Mouse (Mus musculus): Measurements from ENCODE around the gene Foxa3.

The Foxa3 gene

GRCm38 (mm10) chr7:19024581-19025255 lies 1.4 kb upstream of the Foxa3 start:
- DNase-seq (ENCODE audit: low spot score) = no peak

- DNase-seq (ENCODE audit: low spot score) = peak; percentile 96
Observed at GRCm38 (mm10) chr7:19024096-19024506, 763 bp upstream of the Foxa3 start, which contains the start of gene Sympk. Sympk (plus strand) TSS chr7:19024377.

- DNase-seq (ENCODE audit: low spot score) = peak; percentile 60
Observed at GRCm38 (mm10) chr7:19022189-19022958, 964 bp downstream of the Foxa3 start.

- no peak for DNase-seq (ENCODE audit: low spot score)
Observed at GRCm38 (mm10) chr7:19021048-19021447, 2.3 kb downstream of the Foxa3 start.

- no peak for DNase-seq (ENCODE audit: low spot score)
Observed at GRCm38 (mm10) chr7:19017909-19018308, 5.4 kb downstream of the Foxa3 start.

- no peak for DNase-seq (ENCODE audit: low spot score)
Observed at GRCm38 (mm10) chr7:19016042-19016441, 7.3 kb downstream of the Foxa3 start.

- no peak for DNase-seq (ENCODE audit: low spot score)
Observed at GRCm38 (mm10) chr7:19014452-19014851, 8.9 kb downstream of the Foxa3 start.

- DNase-seq (ENCODE audit: low spot score) = no peak
Observed at GRCm38 (mm10) chr7:19012882-19013281, 10.5 kb downstream of the Foxa3 start.

- DNase-seq (ENCODE audit: low spot score) = peak; percentile 45
Observed at GRCm38 (mm10) chr7:19012025-19012621, 11.2 kb downstream of the Foxa3 start.

- no peak for DNase-seq (ENCODE audit: low spot score)
Observed at GRCm38 (mm10) chr7:19010581-19010980, 12.8 kb downstream of the Foxa3 start.

- DNase-seq (ENCODE audit: low spot score) = no peak
Observed at GRCm38 (mm10) chr7:19007026-19007977, 16.0 kb downstream of the Foxa3 start.

GRCm38 (mm10) chr7:19006476-19006875 lies 16.9 kb downstream of the Foxa3 start:
- DNase-seq (ENCODE audit: low spot score) = peak; percentile 90

GRCm38 (mm10) chr7:19005417-19006121 lies 17.8 kb downstream of the Foxa3 start:
- no peak for DNase-seq (ENCODE audit: low spot score)

GRCm38 (mm10) chr7:19004631-19005079 lies 18.7 kb downstream of the Foxa3 start:
- peak; percentile 46 for DNase-seq (ENCODE audit: low spot score)

- peak; percentile 92 for DNase-seq (ENCODE audit: low spot score)
Observed at GRCm38 (mm10) chr7:19003902-19004630, 19.3 kb downstream of the Foxa3 start, which contains the start of gene Irf2bp1. Irf2bp1 (plus strand) TSS chr7:19004044.

- peak; percentile 88 for DNase-seq (ENCODE audit: low spot score)
Observed at GRCm38 (mm10) chr7:19002848-19003498, 20.4 kb downstream of the Foxa3 start.

- no peak for DNase-seq (ENCODE audit: low spot score)
Observed at GRCm38 (mm10) chr7:19002115-19002514, 21.2 kb downstream of the Foxa3 start.

- DNase-seq (ENCODE audit: low spot score) = no peak
Observed at GRCm38 (mm10) chr7:19001807-19002085, 21.6 kb downstream of the Foxa3 start.

- no peak for DNase-seq (ENCODE audit: low spot score)
Observed at GRCm38 (mm10) chr7:19001066-19001806, 22.1 kb downstream of the Foxa3 start.

Measured in MN1 (cell line).